Mouse (Mus musculus) monocyte, adult 5-6 weeks (primary cell): ENCODE results near the gene Dntt. TPM values are rescaled to one million over a fixed set of nuclear protein-coding genes. Genes with fewer than 3 reads are reported as not detected.
A peak's percentile ranks its signal among the peaks of the same experiment; 100 is the strongest.

Source experiments
- ATAC-seq: fragments of 153-309, 156-312 bp; replicated peaks from 2 replicates; pipeline ENCODE4 v1.8.0; 2017; ENCODE audit warnings: mild to moderate bottlenecking; ENCODE audit not compliant: low TSS enrichment, insufficient number of reproducible peaks, severe bottlenecking, poor library complexity, low FRiP score
- total RNA-seq: library from RNA; stranded (forward); fragments of 200-1000, 200-491, 200-594 nt; gene quantifications from 3 replicates; pipeline ENCODE4 v1.2.3, GENCODE M21; 2017

Dntt gene
- total RNA-seq, 1 experiment from 2014 or later = not detected

DNA sequence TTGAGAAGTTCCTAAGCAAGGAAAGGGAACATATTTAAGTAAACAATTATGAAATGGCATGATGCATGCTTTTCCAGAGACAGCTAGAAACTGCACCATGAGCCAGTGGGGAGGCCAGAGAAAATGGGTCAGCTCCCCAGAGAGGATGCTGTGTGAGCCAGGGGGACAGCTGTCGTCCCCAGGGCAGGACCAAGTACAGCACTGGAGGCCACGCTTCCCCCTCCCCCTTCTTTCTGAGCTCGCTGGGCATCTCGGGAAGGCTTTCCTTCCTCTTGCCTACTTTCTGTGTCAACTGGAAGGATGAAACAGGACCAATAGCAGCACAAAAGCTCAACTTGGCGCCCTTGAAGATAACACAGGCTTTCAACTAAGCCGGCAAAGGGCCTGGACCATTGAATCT lies 21.7 kb upstream of the Dntt start:
- ATAC-seq = no peak

DNA sequence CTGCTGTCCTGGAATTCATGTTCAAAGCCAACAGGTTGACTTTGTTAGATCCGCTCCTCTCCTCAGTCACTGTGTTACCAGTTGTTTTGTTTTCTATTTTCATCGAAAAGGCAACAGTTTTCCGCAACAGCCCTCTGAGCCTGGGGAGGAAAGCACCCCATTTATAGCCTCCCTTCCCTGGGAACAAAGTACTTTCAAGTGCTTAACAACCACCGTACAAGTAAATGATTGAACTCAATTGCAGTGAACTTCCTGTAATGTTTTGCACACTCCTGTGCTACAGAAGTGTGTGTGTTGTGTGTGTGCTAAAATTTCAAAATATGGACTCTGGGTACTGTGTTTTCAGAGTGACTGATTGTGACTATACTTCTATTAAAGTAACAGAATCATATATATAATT lies 21.3 kb upstream of the Dntt start:
- no peak for ATAC-seq

DNA sequence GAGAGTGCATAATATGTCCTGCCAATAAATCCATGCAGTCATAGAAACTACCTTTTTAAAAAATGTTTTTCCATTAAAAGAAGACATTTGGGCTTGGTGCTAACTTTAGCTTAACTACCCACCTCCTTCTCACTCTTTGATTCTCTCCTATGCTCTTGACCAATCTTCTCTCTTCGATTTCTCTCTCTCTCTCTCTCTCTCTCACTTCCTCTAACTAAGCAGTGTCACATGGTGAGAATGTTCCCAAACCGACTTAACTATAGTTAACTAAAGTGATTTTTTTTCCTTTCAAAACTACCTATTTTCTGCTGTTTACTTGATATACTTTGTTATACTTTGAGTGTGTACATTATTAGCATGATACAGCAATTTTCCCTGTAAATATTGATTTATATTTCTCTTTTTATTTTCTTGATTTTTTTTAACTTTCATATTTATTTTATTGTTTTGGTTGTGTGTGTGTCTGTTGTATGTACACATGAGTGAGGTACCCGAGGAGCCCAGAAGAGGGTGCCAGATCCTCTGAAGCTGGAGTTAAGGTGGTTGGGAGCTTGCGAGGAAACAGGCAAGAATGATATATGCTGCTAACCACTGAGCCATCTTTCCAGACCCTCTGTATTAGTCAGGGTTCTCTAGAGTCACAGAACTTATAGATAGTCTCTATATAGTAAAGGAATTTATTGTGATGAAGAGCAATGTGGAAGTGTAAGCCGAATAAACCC lies 20.2 kb upstream of the Dntt start:
- ATAC-seq = no peak

DNA sequence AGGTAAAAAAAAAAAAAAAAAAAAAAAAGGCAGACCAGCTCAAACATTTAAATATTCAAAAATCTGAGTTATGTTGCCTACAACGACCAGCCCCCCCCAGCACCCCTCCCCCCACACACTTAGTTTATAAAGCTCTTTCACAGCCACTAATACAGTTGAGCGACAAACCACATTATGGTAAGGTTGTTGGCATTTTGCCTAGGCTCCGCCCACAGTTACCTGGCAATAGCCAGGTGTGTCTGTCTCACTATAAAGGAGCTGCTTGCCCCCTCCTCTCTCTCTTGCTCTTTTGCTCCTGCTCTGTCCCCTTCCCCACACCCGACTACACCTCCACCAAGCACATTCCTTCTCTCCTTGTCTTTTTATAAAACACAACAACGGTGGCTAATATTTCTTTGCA lies 17.4 kb upstream of the Dntt start:
- no peak for ATAC-seq

DNA sequence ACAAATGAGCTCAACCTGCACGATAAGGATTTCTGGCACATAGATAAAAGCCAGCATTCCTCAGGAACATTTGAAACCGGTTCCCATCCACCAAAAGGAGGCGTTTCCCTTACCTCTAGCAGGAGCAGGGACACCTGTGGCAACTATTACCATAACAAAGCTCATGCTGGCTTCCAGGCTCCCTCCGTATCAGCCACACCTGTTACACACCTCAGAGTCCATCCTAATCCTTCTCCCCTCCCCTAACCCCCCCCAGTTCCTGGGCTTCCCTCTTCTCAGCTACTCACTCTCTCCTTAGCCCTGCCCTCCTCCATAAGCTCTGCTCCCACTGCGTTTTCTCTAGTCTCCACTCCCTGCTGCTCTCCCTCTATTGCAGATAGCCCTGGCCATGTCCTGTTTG lies 15.5 kb upstream of the Dntt start:
- no peak for ATAC-seq

DNA sequence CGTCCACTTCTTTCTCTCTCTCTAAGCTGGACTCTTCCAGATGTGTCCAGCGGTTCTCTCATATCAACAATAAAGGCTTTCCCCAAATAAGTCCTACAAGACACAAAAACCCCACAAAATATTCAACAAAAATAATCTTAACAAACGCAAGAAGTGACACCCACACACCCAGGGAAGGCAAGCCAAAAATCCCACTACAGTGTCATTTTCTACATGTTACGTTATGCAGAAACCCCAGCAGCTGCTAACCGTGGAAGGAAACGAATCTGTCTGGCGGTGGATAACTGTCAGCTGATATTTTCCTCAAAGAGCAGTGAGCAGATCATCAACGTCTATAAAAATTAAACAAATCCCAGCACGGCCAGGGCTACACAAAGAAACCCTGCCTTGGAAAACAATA lies 15.1 kb upstream of the Dntt start:
- no peak for ATAC-seq

DNA sequence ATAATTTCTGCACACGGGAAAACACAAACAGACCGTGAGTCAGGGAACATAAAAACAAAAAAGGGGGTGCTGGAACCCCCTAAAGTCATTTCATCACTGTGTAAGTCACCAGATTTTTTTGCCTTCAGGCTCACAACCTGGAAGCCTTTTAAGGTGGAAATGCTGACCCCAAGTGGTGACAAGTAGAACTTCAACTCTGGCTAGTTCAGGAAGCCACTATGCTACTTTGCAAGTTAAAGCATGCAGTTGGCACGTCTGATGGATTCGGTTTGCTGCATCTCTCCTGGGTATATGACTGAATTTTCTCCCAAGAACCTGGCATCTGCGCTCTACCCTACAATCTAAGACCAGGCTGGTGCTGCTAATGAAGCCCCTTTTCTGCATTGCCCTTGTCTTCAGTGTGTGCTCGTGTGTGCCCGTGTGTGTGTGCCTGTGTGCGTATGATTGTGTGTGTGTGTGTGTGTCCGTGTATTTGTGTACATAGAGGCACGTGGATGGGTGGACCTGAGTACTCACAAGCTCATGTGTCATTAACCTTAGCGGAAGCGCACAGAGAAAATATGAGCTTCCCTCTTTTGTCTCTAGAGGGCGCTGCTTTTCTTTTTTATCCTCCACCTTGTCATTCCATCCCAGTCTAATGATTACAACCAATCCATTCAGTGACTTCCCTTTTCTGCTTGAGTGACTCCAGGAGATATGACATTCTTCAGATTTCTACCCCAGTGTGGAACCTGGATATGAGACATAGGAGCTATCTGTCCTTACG lies 12.9 kb upstream of the Dntt start:
- peak; percentile 80 for ATAC-seq

DNA sequence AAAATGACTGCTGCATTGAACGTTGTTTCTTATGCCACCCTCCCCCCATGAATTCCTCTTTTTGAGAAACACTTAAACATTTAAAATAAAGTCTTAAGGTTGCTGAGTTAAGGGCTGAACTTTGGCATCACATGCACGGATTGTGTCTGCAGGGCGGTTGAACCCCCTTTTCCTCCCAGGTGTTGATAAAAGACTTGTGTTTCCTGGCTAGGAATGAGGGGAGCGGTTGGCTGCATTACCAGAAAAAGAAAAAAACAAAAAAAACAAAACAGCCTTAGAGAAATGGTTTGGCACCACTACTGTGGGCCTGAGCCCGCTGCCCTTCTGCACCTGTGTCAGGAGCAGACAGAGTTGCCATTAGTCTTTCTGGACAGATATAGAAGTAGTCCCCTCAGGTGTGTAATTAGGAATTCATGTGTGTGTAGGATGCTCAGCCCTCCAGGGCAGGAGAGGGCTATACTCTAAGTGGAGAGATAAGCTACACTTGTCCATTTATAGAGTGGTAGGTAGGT lies 9.9 kb upstream of the Dntt start:
- no peak for ATAC-seq

DNA sequence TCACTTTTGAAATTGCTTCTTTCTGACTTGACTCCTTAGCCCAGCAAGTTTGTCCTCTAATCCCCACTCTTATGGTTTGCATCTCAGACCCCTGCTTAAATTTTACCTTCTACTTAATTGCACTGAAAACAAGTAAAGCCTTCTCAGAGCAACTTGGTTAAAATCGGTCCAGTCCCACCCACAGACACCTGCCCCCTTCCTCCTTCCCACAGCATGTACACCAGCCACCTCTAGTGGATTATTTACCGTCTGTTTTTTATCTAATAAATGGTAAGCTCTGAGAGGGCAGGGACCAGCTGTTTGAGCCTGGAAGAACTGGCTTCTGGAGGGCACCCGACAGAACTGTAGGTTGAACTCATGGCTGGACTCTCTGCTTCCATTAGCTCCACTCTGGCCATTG lies 8.5 kb upstream of the Dntt start:
- no peak for ATAC-seq

DNA sequence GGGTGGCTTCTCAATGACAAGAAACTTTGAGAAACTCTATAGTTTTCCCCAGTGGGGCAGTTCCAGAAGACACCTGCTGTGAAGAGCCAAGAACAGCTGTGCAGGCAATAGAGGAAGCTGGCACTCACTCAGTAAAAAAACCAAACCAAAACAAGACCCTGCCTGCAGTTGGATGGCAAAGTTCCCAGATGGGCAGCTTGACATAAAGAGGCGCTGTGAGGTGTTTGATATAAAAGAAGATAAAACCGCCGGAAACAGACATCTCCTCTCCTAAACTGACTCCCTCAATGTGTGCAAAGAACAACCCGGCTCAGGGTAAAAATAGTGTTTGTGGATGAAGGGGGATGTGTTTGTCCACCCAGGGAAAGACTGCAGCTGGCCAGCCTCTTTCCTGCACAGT lies 6.8 kb upstream of the Dntt start:
- ATAC-seq = no peak

DNA sequence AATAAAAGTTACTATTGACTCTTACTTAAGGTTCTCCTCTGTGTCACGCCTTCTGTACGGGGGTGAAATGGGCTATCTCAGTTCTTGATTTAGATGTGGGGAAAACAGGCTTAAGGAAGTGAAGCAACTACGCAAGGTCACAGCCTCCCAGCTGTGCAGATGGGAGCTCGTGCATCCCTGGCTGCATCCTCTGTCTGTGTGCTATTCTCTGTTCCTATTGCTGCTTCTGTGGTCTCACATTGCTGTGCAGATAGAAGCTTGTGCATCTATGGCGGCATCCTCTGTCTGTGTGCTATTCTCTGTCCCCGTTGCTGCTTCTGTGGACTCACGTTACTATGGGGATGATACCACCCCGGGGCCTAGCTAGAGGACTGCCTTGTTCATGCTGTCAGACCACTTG lies 2.5 kb upstream of the Dntt start:
- ATAC-seq = no peak

DNA sequence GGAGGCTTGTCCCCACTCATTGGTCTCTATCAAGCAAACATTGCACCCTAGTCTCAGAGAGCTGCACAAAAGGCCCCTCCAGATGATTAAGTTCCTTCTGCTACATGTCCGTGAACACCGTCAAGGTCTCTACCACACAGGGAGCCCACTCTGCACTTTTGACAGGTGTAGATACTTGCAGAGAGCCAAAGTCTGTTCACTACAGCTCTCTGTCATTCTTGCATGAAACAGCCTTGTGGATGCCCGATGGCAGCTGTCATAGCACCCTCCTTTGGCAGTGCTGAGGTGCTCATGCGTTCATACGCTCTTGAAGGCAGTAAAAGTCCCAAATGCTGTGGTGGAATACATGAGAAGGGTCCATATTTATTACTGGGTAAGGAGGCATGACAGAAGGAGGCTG lies 2.1 kb upstream of the Dntt start:
- ATAC-seq = no peak

DNA sequence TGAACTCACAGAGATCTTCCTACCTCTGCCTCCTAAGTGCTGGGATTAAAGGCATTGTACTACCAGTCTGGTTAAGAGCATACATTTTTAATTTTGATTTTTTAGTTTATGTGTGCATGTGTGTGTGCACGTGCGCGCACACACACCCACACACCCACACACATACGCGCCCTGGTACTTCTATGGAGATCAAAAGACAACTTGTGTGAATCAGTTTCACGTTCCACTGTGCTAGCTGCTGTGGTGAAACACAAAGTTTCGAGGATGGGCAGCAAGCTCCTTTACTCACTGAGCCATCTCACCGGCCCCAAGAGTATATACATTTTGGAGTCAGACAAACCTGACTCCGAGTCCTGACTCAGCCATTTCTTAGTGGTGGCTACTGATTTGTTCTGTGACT lies 1.5 kb upstream of the Dntt start:
- no peak for ATAC-seq

DNA sequence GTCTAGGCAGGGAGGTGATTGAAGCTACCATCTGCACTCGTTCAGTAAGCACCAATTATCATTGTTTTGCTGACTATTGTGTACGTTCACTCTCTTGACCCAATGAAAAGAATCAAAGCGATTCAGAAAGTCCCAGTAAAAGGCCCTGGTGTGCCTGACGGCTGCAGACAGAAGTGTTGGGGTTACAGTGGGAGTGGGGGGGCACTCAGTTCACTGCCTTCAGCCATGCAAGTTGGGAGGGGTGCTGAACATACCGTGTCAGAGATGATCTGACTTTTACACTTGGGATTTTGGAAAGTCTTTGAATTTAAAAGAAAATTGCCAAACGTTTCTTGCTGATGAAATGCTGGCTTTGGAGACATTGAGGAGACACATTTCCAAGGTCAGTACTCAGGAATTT lies 1.1 kb downstream of the Dntt start:
- ATAC-seq = no peak

DNA sequence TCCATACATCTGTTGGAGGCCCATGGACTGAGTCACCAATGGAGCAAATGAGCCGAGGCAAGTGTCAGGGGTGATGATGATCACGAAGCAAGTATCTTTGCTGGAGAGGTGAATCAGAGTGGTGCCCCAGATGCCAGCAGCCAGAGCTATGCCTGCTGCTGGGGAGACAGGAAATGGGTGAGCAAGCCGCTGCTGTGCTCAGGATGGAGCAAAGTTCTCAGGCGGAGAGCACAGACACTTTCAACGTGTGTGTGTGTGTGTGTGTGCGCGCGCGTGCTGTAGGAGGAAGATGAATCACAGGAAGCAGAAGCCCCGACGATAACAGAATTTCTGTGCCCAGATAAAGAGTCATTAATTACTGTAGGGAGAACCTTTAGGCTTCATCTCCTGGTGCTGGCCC lies 1.9 kb downstream of the Dntt start:
- no peak; the same call in 1 of the 2 replicates for ATAC-seq

DNA sequence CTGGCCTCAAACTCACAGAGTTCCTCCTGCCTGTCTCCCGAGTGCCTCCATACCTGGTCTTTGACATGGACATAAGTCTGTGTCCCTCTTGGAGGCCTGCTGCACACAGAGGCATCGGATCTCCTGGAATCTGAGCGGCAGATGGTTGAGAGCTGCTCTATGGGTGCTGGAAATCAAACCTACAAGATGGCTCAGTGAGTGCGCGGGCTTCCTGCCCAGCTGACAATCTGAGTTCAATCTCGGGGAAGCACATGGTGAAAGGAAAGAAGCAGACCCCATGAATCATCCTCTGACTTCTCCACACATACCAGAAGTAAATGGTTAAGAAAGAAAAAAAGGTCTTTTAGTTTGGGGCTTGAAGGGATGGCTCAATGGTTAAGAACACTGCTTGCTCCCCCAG lies 2.8 kb downstream of the Dntt start:
- ATAC-seq = no peak

DNA sequence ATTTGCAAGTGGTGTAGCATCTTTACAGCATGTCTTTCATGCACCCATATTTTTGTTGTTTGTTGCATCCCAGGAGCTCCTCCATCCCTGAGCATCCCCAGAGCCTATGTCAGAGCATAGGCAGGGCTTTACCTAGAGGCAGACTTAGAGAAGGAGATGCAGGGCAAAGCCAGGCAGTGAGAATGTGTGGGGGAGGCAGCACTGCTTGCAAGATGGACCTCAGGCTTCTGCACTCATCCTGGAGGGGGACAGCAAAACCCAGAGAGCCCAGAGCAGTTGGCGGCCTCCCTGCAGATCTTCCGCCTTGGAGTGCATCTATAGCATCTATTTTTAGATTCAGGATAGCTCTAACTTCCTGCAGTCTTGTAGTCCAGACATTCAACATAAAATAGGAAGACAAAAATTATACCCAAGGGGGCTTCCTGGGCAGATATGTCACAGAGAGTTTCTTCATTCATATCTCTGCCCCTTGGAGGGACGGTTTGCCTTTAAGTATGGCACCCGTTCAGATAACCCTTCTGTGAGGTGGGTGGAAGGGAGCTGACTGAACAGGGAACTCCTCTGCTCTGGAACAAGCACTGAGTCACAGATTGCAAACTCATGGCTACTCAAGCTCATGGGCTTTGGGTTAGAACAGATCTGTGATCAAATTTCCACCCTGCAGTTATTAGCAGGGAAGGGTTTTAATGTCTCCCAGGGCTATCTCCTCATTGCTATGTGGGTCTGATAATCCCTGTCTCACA lies 6.9 kb downstream of the Dntt start:
- ATAC-seq = no peak

DNA sequence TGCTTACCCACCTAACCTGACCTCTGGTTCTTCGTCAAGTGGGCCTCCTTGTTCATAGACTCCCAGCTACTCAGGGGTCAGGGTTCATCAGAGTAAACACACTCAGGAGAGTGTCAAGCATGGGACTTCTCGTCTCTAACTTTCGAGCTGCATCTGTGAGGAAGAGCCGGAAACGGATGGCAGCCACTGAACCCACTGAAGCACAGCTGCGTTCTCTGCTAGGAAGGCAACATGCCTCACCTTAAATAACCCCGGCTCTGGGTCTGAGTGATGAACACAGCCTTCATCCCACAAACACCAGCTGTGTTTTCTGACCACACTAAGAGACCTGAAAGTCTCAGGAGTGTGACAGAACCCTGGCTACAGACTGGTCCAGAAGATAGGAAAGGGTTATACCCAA lies 10.0 kb downstream of the Dntt start:
- no peak for ATAC-seq

DNA sequence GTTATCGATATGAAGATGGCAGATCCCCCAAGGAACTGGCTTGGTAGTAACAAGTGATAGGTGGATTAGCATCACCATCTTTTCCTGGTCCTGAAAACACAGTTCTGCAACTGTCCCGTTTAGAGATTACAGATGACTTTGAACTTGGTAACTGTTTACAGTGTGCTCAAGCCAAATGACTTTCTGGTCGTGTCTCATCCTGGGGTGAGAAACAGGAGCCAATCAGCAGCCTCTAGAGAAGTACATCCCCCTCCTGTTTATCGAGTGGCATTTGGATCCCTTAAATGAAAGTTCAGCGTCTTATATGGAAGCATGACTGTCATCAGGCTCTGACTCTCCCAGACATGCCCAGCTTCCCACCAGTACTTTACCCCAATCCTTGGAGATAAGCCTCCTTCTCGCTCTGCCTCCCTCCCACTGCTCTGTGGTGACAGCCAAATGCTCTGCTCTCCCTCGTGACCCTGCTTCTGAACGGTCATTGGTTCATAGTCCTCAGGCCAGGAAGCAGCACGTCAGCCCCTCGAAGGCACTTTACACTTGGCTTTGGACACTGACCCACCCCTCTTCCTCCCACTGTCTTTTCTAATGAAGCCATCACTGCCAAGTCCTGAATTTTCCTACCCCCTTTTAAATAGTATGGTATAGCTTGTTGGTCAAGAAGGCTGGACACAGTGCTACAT lies 16.2 kb downstream of the Dntt start:
- no peak for ATAC-seq
